Mouse (Mus musculus): ENCODE measurements around the gene Arpp21. TPM values are rescaled to one million over a fixed set of nuclear protein-coding genes. Genes with fewer than 3 reads are reported as not detected.

Arpp21 gene
- polyA plus RNA-seq, 1 experiment from 2014 or later, result 4.7 TPM

DNA sequence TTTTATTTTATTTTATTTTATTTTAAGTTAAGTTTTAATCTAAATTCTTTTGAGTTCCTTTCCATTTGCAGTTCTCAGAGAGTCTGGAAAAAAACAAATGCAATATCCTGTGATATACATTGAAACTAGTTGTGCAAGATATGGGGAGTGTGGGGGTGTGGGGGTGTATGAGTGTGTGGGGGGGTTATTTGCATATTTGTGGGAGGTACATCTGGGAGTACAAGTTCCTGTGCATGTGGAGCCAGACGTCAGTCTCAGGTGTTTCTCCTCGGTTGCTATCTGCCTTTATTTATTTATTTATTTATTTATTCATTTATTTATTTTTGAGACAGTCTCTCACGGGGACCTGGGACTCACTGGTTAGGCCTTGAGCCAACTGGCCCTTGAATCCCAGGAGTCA, 53.0 kb downstream of the Arpp21 start:
- H3K36me3 ChIP-seq (ENCODE audit: control insufficient read depth, insufficient read depth, low read length), result no peaks in the 10 kb centered on the region
- no peak overlapping the region for H3K4me3 ChIP-seq (ENCODE audit: low read depth, low read length)
- no peak overlapping the region for H3K9ac ChIP-seq (ENCODE audit: low read length)
- DNase-seq (ENCODE audit: low spot score), result no peak
- WGBS, result 76% methylated on average over 3 of the region's 3 CpGs
- no peak for ATAC-seq (ENCODE audit: insufficient number of reproducible peaks, low FRiP score, low TSS enrichment, low read depth)
- H3K9me3 ChIP-seq (ENCODE audit: control insufficient read depth, low read length), result no peaks in the 10 kb centered on the region
- H3K27me3 ChIP-seq (ENCODE audit: control insufficient read depth, insufficient read depth, low read length), result no peaks in the 10 kb centered on the region
- no peak overlapping the region for H3K4me2 ChIP-seq (ENCODE audit: low read depth, severe bottlenecking)
- peaks cover 8% of the 10 kb centered on the region; the same call in 1 of the 2 replicates for H3K4me1 ChIP-seq (ENCODE audit: control insufficient read depth, insufficient read depth, low read length)
- no peak overlapping the region for H3K27ac ChIP-seq (replicated peaks; ENCODE audit: low read depth, low read length)

- DNase-seq (ENCODE audit: low spot score), result no peak
- WGBS, result 84% methylated on average over 4 of the region's 4 CpGs
- Histone ChIP-seq H3K9ac (ENCODE audit: low read length) (no peak overlapping the region), H3K4me2 (ENCODE audit: low read depth, severe bottlenecking) (no peak overlapping the region), H3K36me3 (ENCODE audit: control insufficient read depth, insufficient read depth, low read length) (no peaks in the 10 kb centered on the region), H3K4me1 (ENCODE audit: control insufficient read depth, insufficient read depth, low read length) (no peaks in the 10 kb centered on the region), H3K9me3 (ENCODE audit: control insufficient read depth, low read length) (no peaks in the 10 kb centered on the region), H3K27me3 (ENCODE audit: control insufficient read depth, insufficient read depth, low read length) (no peaks in the 10 kb centered on the region), H3K27ac (replicated peaks; ENCODE audit: low read depth, low read length) (no peak overlapping the region), H3K4me3 (ENCODE audit: low read depth, low read length) (no peak overlapping the region)
- no peak for ATAC-seq (ENCODE audit: insufficient number of reproducible peaks, low FRiP score, low TSS enrichment, low read depth)
Measured at GRCm38 (mm10) chr9:112180006-112180405, 55.7 kb downstream of the Arpp21 start.

GRCm38 (mm10) chr9:112178438-112178837, 57.3 kb downstream of the Arpp21 start:
- no peaks in the 10 kb centered on the region for H3K36me3 ChIP-seq (ENCODE audit: control insufficient read depth, insufficient read depth, low read length)
- no peak overlapping the region for H3K9ac ChIP-seq (ENCODE audit: low read length)
- no peak for ATAC-seq (ENCODE audit: insufficient number of reproducible peaks, low FRiP score, low TSS enrichment, low read depth)
- H3K27me3 ChIP-seq (ENCODE audit: control insufficient read depth, insufficient read depth, low read length), result no peaks in the 10 kb centered on the region
- no peak overlapping the region for H3K4me3 ChIP-seq (ENCODE audit: low read depth, low read length)
- DNase-seq (ENCODE audit: low spot score), result no peak
- H3K4me2 ChIP-seq (ENCODE audit: low read depth, severe bottlenecking), result no peak overlapping the region
- H3K4me1 ChIP-seq (ENCODE audit: control insufficient read depth, insufficient read depth, low read length), result no peaks in the 10 kb centered on the region
- no peaks in the 10 kb centered on the region for H3K9me3 ChIP-seq (ENCODE audit: control insufficient read depth, low read length)
- no peak overlapping the region for H3K27ac ChIP-seq (replicated peaks; ENCODE audit: low read depth, low read length)
- 69% methylated on average over 5 of the region's 5 CpGs for WGBS

GRCm38 (mm10) chr9:112177569-112177968, 58.2 kb downstream of the Arpp21 start:
- WGBS, result 60% methylated on average over 2 of the region's 2 CpGs
- H3K4me2 ChIP-seq (ENCODE audit: low read depth, severe bottlenecking), result no peak overlapping the region
- no peaks in the 10 kb centered on the region for H3K27me3 ChIP-seq (ENCODE audit: control insufficient read depth, insufficient read depth, low read length)
- H3K27ac ChIP-seq (replicated peaks; ENCODE audit: low read depth, low read length), result no peak overlapping the region
- H3K36me3 ChIP-seq (ENCODE audit: control insufficient read depth, insufficient read depth, low read length), result no peaks in the 10 kb centered on the region
- no peaks in the 10 kb centered on the region for H3K9me3 ChIP-seq (ENCODE audit: control insufficient read depth, low read length)
- ATAC-seq (ENCODE audit: insufficient number of reproducible peaks, low FRiP score, low TSS enrichment, low read depth) (no peak), DNase-seq (ENCODE audit: low spot score) (no peak)
- no peaks in the 10 kb centered on the region for H3K4me1 ChIP-seq (ENCODE audit: control insufficient read depth, insufficient read depth, low read length)
- H3K4me3 ChIP-seq (ENCODE audit: low read depth, low read length), result no peak overlapping the region
- H3K9ac ChIP-seq (ENCODE audit: low read length), result no peak overlapping the region

DNA sequence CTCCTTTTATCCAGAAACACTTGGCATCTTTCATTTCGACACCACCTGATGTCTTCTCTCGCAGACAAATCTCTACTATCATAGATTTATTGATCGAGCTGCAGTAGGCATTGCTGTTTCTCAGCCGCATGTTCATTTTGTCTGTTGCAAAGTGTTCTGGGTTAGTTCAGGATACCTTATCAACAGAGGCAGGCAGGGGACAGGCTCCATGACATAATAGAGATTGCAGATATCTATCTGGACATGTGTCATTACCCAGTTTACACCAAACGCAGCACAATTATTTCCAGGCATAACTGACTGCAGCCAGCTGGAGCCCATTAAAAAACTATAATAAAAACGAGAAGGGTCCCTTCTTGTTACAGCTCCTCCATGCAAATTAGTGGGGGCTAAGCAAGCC, 59.4 kb downstream of the Arpp21 start:
- 56% methylated on average over 6 of the region's 6 CpGs for WGBS
- H3K36me3 ChIP-seq (ENCODE audit: control insufficient read depth, insufficient read depth, low read length), result no peaks in the 10 kb centered on the region
- no peak overlapping the region for H3K4me3 ChIP-seq (ENCODE audit: low read depth, low read length)
- no peaks in the 10 kb centered on the region for H3K4me1 ChIP-seq (ENCODE audit: control insufficient read depth, insufficient read depth, low read length)
- ATAC-seq (ENCODE audit: insufficient number of reproducible peaks, low FRiP score, low TSS enrichment, low read depth) (no peak), DNase-seq (ENCODE audit: low spot score) (no peak)
- no peaks in the 10 kb centered on the region for H3K27me3 ChIP-seq (ENCODE audit: control insufficient read depth, insufficient read depth, low read length)
- no peak overlapping the region for H3K4me2 ChIP-seq (ENCODE audit: low read depth, severe bottlenecking)
- no peak overlapping the region for H3K9ac ChIP-seq (ENCODE audit: low read length)
- H3K9me3 ChIP-seq (ENCODE audit: control insufficient read depth, low read length), result no peaks in the 10 kb centered on the region
- H3K27ac ChIP-seq (replicated peaks; ENCODE audit: low read depth, low read length), result no peak overlapping the region

DNA sequence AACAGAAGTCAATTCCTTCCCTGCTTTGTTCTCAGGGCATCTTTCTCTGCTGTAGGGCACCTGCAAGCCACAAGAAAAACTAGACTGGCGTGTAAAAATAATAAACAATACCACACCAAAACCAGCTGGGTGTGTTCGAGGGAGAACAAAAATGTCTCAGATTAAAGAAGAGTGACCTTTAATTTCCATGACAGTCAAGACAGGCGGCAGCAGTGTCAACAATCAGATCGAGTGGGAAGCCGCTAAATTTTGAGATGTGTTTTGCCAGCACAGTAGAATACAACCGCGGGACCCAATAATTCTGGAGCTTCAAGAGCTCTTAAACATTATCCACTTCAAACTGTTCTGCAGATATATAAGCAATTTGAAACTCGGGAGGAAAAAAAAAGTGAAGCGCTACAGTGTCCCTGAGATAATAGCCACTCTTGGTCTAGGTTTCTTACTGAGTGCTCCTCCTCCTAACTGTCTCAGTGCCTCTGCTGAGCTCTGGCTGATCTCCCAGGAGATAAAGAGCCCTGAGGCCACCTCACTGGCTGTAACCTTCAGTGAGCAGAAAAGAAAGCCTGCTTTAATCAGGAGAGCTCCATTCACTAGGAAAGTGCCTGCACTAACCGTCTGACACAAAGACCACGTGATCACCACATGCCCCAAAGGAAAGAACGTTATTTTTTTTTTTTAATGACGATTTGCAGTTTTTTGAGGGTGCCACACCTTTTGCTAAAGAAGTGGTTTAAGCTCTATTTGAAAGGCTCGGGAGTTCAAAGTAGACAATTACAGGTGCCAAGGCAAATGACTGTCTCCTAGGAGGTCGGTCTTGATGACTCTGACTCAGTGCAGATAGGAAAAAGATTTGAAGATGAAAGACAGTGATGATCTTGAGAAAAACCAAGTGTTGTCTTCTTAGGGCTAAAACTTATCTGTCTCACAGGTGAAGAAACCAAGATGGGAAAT, 61.1 kb downstream of the Arpp21 start:
- Histone ChIP-seq H3K4me2 (ENCODE audit: low read depth, severe bottlenecking) (no peak overlapping the region), H3K4me3 (ENCODE audit: low read depth, low read length) (no peak overlapping the region)

DNA sequence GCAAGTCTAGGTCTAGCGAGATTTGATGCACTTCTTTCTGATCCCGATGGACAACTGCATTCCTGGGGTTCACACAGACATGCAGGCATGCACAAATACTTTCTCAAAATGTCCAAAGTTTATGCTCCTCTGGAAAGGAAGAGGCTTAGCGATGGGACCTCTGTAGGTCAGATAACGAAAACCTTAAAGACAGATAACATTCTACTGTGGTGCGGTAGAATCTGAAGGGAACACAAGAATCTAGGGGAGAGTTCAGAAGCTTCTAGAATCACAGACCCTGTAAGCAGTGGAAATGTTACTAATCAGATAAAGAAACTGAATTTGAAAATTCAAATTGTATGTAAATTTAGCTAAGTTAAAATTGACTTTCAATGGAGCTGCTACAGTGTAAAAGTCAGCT, 62.0 kb downstream of the Arpp21 start:
- H3K9ac ChIP-seq (ENCODE audit: low read length), result no peak overlapping the region
- H3K4me2 ChIP-seq (ENCODE audit: low read depth, severe bottlenecking), result no peak overlapping the region
- H3K36me3 ChIP-seq (ENCODE audit: control insufficient read depth, insufficient read depth, low read length), result no peaks in the 10 kb centered on the region
- no peaks in the 10 kb centered on the region for H3K9me3 ChIP-seq (ENCODE audit: control insufficient read depth, low read length)
- 91% methylated on average over 5 of the region's 5 CpGs for WGBS
- H3K27ac ChIP-seq (replicated peaks; ENCODE audit: low read depth, low read length), result no peak overlapping the region
- no peak for DNase-seq (ENCODE audit: low spot score)
- H3K4me3 ChIP-seq (ENCODE audit: low read depth, low read length), result no peak overlapping the region
- H3K27me3 ChIP-seq (ENCODE audit: control insufficient read depth, insufficient read depth, low read length), result no peaks in the 10 kb centered on the region
- ATAC-seq (ENCODE audit: insufficient number of reproducible peaks, low FRiP score, low TSS enrichment, low read depth), result no peak
- H3K4me1 ChIP-seq (ENCODE audit: control insufficient read depth, insufficient read depth, low read length), result no peaks in the 10 kb centered on the region

More for the DNA sequence above, 61.1 kb downstream of the Arpp21 start:
- Histone ChIP-seq H3K36me3 (ENCODE audit: control insufficient read depth, insufficient read depth, low read length) (no peaks in the 10 kb centered on the region), H3K27ac (replicated peaks; ENCODE audit: low read depth, low read length) (no peak overlapping the region), H3K4me1 (ENCODE audit: control insufficient read depth, insufficient read depth, low read length) (no peaks in the 10 kb centered on the region), H3K9me3 (ENCODE audit: control insufficient read depth, low read length) (no peaks in the 10 kb centered on the region), H3K9ac (ENCODE audit: low read length) (no peak overlapping the region), H3K27me3 (ENCODE audit: control insufficient read depth, insufficient read depth, low read length) (no peaks in the 10 kb centered on the region)
- ATAC-seq (ENCODE audit: insufficient number of reproducible peaks, low FRiP score, low TSS enrichment, low read depth), result no peak
- WGBS, result 42% methylated on average over 15 of the region's 15 CpGs
- DNase-seq (ENCODE audit: low spot score), result no peak

DNA sequence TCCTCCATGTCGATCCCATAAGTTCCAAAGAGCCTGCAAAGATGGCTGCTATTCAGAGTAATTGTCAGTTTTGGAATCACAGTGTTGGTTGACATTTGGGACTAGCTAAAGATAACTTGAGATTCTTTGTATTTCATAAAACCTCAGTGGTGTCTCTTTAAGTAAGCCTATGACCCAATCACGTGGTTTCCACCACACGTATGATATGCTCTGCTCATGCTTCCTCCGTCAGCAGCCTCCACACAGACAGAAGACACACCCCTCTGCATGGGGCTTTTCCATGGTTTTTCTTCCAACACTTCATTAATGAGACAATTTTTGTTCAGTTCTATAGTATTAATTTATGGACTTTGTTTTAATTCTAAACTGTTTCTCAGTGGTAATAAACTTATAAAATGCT, 71.1 kb downstream of the Arpp21 start:
- no peaks in the 10 kb centered on the region for H3K4me1 ChIP-seq (ENCODE audit: control insufficient read depth, insufficient read depth, low read length)
- 83% methylated on average over 4 of the region's 4 CpGs for WGBS

More for the DNA sequence above, 71.1 kb downstream of the Arpp21 start:
- Histone ChIP-seq H3K27ac (replicated peaks; ENCODE audit: low read depth, low read length) (no peak overlapping the region), H3K4me2 (ENCODE audit: low read depth, severe bottlenecking) (no peak overlapping the region), H3K36me3 (ENCODE audit: control insufficient read depth, insufficient read depth, low read length) (no peaks in the 10 kb centered on the region), H3K9ac (ENCODE audit: low read length) (no peak overlapping the region), H3K9me3 (ENCODE audit: control insufficient read depth, low read length) (no peaks in the 10 kb centered on the region), H3K4me3 (ENCODE audit: low read depth, low read length) (no peak overlapping the region), H3K27me3 (ENCODE audit: control insufficient read depth, insufficient read depth, low read length) (no peaks in the 10 kb centered on the region)
- no peak for DNase-seq (ENCODE audit: low spot score)
- no peak for ATAC-seq (ENCODE audit: insufficient number of reproducible peaks, low FRiP score, low TSS enrichment, low read depth)
